Mouse (Mus musculus) brain, embryonic 18.5 days (tissue): ENCODE data around the gene Lrfn2.

ENCODE experiments used
- DNase-seq: peaks from one replicate; pipeline ENCODE4 v3.0.0-alpha.2; 2012; ENCODE audit warnings: low read depth, low spot score

Gene Lrfn2

DNA sequence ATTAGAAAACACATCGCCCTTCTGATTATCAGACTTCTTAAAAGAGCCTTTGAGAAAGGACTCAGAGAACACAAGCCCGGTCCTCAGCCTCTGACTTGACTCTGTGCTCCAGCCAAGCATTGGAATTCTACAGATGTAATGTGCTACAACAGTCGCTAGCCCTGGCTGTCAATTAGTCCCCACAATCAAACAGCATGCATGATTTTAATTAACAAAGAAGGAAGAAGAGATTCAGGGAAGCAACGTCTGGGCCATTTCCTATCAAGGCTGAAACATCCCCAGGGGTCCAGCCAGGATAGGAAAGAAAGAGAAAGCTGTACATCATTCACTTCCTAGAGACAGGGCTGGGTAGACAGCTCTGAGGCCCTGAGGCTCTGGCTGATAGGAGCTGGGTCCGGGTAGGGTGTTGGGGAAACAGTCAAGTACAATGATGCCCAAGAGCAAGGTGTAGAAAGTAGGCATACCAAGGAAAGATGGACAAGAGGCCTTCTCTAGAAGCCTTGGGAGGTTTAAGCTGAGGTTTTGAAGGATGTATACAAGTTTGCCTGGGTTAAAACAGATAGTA, 101.6 kb downstream of the Lrfn2 start:
- DNase-seq = no peak

GRCm38 (mm10) chr17:49035052-49035451, 102.9 kb downstream of the Lrfn2 start:
- no peak for DNase-seq

GRCm38 (mm10) chr17:49037163-49037950, 105.2 kb downstream of the Lrfn2 start:
- DNase-seq = no peak

DNA sequence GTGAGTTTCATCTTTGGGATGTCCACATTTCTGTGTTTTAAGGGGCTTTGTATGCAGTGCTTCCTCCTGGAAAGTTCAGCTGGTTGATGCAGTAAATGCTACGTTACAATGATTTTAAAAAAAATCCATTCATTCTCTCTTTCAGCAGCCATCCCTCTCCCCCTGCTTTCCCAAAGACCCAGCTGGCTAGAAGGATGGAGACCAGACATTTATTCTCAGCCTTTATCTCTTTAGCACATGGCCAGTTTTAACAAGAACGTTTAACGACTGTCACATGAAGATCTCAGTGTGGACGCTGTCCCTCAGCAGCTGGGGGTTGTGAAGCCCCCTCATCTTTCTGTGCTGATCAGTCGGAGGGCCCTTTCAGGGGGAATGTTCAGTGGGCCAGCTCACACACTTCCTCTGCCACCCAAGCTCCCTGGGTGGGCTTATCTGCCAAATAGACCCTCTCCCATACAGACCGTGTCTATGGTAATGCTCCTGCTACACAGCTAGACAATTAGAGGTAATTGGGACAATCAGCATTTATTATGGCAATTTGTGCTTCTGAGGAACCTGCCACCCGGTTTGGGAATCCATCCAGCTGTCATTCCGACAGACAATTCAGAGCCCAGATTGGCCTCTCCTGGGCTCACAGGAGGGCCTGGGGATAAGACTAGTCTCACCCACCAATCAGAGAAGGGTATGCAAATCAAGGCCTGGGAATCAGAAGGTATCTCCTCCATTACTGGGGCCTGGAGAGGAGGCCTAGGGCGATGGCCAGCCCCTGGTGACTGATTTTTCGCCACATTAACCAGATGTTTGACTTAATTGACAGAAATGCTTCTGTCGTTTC, 111.8 kb downstream of the Lrfn2 start:
- peak; percentile 36 for DNase-seq

GRCm38 (mm10) chr17:49047921-49048320, 115.7 kb downstream of the Lrfn2 start:
- DNase-seq = no peak

- DNase-seq = no peak
Measured at GRCm38 (mm10) chr17:49051231-49051630, 119.1 kb downstream of the Lrfn2 start.

DNA sequence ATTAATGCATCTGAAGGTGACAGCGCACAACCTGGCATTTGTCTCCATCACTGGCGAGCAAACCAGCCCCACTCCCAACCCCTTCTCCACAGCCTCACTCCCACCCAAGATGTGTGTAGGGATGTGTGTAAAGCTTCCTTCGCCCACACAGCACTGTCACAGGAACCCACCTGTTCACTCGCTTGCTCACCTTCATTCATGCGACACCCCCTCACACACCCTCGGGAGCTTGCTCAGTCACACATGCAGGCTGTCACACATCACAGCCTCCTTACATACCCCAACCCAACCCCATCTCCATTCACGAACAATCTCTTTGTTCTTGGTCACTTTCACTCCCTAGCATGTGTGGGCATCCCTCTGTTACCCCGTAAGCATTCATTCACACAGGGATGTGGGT, 129.0 kb downstream of the Lrfn2 start:
- DNase-seq = no peak

DNA sequence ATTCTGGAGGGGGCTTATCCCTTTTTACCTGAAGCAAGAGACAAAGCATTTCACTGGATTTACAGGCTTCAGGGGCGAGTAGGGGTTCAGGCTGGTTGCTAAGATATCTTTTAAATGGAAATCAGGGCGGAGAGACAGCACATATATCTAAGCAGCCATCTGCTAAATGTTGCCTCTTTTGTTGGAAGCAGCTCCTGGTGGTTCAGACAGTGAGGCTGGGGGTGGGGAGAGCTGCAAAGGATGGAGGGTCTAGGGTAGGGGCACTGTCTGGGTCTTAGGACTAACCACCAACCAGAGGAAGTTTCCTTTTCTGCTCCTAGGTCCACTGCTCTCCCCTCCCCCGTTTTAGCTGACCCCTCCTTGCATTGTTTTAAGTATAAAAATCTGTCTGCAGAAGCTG, 131.6 kb downstream of the Lrfn2 start:
- no peak for DNase-seq

DNA sequence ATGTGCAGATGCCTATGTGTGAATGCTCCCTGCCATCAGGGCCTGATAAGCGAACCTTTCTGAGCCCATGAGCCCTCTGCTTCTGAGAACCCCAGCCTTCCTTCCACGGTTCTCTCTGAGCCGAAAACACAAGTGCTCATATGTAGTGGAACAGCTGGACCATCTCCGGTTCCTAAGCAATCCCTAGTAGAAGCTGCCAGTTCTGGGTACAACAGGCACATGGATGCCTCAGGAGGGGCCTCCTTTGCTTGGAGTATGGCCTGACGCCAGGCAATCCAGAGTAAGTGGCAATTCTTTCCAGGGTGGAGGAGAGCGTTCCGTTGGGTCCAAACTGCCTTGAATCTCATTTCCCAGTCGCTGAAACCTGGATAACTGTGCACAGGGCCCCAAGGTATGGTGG, 132.3 kb downstream of the Lrfn2 start:
- no peak for DNase-seq

DNA sequence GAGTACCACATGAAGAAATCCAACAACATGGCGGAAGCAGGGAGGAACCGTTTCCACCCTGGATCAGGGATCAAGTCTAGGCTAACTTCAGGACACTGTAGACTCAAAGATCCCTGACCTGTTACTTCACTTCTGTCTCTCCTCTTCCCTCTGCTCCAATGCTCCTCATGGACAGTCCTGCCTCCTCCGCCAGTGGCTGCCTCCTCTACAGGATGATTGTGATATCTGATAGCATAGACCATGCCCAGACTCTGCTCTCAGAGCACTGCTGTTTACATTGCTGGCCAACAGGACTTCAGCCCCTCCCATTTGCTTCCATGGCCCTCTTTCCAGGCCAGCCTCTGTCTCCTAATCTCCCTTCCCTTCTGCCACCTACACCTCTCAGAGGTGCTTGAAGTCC, 132.9 kb downstream of the Lrfn2 start:
- no peak for DNase-seq

DNA sequence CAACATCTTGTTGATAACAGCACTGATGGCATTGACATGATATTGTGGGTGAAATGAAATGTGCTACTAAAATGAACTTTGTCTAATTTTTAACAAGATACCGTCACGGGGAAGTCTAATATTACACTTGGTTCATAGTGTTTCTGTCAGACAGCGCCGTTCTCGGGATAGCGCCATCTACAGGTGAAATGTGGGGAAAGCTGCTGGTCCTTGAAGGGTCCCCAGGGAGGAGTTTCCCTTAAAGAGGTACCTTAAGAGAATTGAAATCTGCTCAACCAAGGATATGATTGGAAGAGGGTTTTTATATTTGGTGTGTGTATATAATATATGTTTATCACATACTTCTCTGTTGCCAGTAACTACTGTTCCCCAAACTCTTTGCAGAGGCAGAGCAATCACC, 134.6 kb downstream of the Lrfn2 start:
- no peak for DNase-seq

- DNase-seq = no peak
Measured at GRCm38 (mm10) chr17:49078168-49078567, 146.0 kb downstream of the Lrfn2 start.

DNA sequence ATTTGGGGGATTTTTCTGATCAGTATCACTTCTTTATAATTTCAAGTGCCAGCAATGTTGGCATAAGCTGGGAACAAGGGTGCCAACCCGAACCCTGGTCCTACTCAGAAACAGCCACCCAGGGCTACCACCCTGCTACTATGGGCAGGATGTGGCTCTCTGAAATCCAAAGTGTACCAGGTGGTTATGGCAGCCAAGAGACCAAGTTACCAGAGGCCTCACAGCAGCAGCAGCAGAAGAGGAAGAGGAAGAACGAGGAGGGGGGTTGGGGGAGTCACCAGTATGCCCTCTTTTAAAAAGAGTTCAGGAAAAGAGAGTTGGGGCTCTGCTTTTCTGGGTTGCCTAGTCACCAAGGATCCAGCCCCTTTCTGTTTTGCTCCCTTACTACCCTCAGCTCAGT, 147.5 kb downstream of the Lrfn2 start:
- no peak for DNase-seq

GRCm38 (mm10) chr17:49083594-49084380, 151.6 kb downstream of the Lrfn2 start:
- no peak for DNase-seq

- no peak for DNase-seq
Measured at GRCm38 (mm10) chr17:49085111-49085510, 152.9 kb downstream of the Lrfn2 start.

GRCm38 (mm10) chr17:49096781-49097544, 164.8 kb downstream of the Lrfn2 start:
- no peak for DNase-seq

- no peak for DNase-seq
Measured at GRCm38 (mm10) chr17:49111399-49111798, 179.2 kb downstream of the Lrfn2 start.

- no peak for DNase-seq
Measured at GRCm38 (mm10) chr17:49111911-49112310, 179.7 kb downstream of the Lrfn2 start.

- no peak for DNase-seq
Measured at GRCm38 (mm10) chr17:49113336-49113735, 181.2 kb downstream of the Lrfn2 start.

GRCm38 (mm10) chr17:49124166-49124565, 192.0 kb downstream of the Lrfn2 start:
- DNase-seq = peak; percentile 8

- peak; percentile 18 for DNase-seq
Measured at GRCm38 (mm10) chr17:49124642-49125041, 192.5 kb downstream of the Lrfn2 start.
